Mouse (Mus musculus) limb, embryonic 14.5 days (tissue): Measurements from ENCODE around the gene Gm11985. TPM values are rescaled to one million over a fixed set of nuclear protein-coding genes. Genes with fewer than 3 reads are reported as not detected.

ENCODE experiments used
- ATAC-seq: fragments of 200-750 bp; cut with Nextera tagmentation; 2 replicates; pipeline ENCODE4 v1.8.0; 2017; ENCODE audit warnings: low read depth, moderate number of reproducible peaks, moderate TSS enrichment; ENCODE audit not compliant: low FRiP score
- DNase-seq: peaks from one replicate; pipeline ENCODE4 v3.0.0-alpha.2; 2015; ENCODE audit warnings: low spot score
- H3K27ac ChIP-seq: fragments of 300-500 bp; sonication (generic); replicated peaks from 2 replicates; pipeline ENCODE4 v1.5.1; 2014; ENCODE audit warnings: low read depth, mild to moderate bottlenecking, low read length, moderate library complexity, mixed read lengths
- H3K27me3 ChIP-seq: fragments of 300-500 bp; sonication (generic); 2 replicates; pipeline ENCODE4 v1.6.1; 2014; ENCODE audit warnings: low read length, mixed read lengths; ENCODE audit not compliant: control insufficient read depth, insufficient read depth
- H3K36me3 ChIP-seq: fragments of 300-500 bp; sonication (generic); 2 replicates; pipeline ENCODE4 v1.6.1; 2014; ENCODE audit warnings: mild to moderate bottlenecking, low read length, moderate library complexity, mixed read lengths; ENCODE audit not compliant: control insufficient read depth, insufficient read depth
- H3K4me1 ChIP-seq: fragments of 300-500 bp; sonication (generic); 2 replicates; pipeline ENCODE4 v1.6.1; 2014; ENCODE audit warnings: antibody characterized with exemption, low read length, mixed read lengths; ENCODE audit not compliant: control insufficient read depth, insufficient read depth
- H3K4me2 ChIP-seq: fragments of 300-500 bp; sonication (generic); replicated peaks from 2 replicates; pipeline ENCODE4 v1.6.1; 2014; ENCODE audit warnings: low read depth, mild to moderate bottlenecking, low read length, moderate library complexity; ENCODE audit not compliant: severe bottlenecking
- H3K4me3 ChIP-seq: fragments of 300-500 bp; sonication (generic); replicated peaks from 2 replicates; pipeline ENCODE4 v1.5.1; 2014; ENCODE audit warnings: low read length
- H3K9ac ChIP-seq: fragments of 300-500 bp; sonication (generic); 2 replicates; pipeline ENCODE4 v1.6.1; 2014; ENCODE audit warnings: mild to moderate bottlenecking, low read depth, low read length, moderate library complexity; ENCODE audit not compliant: severe bottlenecking
- H3K9me3 ChIP-seq: fragments of 300-500 bp; sonication (generic); 2 replicates; pipeline ENCODE4 v1.6.1; 2016; ENCODE audit warnings: low read length; ENCODE audit not compliant: control insufficient read depth
- POLR2A ChIP-seq: fragments of 200-500 bp; IDR thresholded peaks from 2 replicates; pipeline ENCODE4 v1.8.0; 2012; ENCODE audit warnings: inconsistent platforms, mild to moderate bottlenecking, moderate library complexity, borderline replicate concordance; ENCODE audit not compliant: insufficient read depth, insufficient read length; ENCODE audit errors: extremely low read depth
- WGBS: fragments of 180-500 bp; shearing (Covaris S2); extraction: QIAGEN DNeasy Blood & Tissue Kit; methylation state at CpG from one replicate; pipeline ENCODE4 v1.1.7; 2014; 5-methylcytosine and 5-hydroxymethylcytosine counted together
- polyA plus RNA-seq, 2 experiments: library from polyadenylated mRNA; depleted of rRNA in 1 of 2; stranded (reverse) in 1 of 2; unstranded in 1 of 2; fragments of >200 nt; fragmentation: Nextera tagmentation in 1 of 2; extraction: Ambion mirVana in 1 of 2; gene quantifications; 2 replicates each; pipeline versions ENCODE4 v1.2.1 to v1.2.3; 2012 to 2014

Gene Gm11985
- polyA plus RNA-seq, 2 experiments, result 0.06 TPM; not detected in 1

- no peak overlapping the region for H3K4me2 ChIP-seq
- no peaks in the 10 kb centered on the region for H3K4me1 ChIP-seq
- no peak for DNase-seq
- no peak overlapping the region for H3K4me3 ChIP-seq
- no peaks in the 10 kb centered on the region for H3K27me3 ChIP-seq
- H3K36me3 ChIP-seq, result no peaks in the 10 kb centered on the region
- H3K27ac ChIP-seq, result no peak overlapping the region
- ATAC-seq, result no peak
- WGBS, result 78% methylated on average over 4 of the region's 4 CpGs
- H3K9me3 ChIP-seq, result no peaks in the 10 kb centered on the region
- H3K9ac ChIP-seq, result no peak overlapping the region
- no peak for TF ChIP-seq POLR2A
Measured at GRCm38 (mm10) chr11:7195312-7195685, 6.9 kb upstream of the Gm11985 start.

- Histone ChIP-seq H3K9me3 (no peaks in the 10 kb centered on the region), H3K27me3 (no peaks in the 10 kb centered on the region), H3K36me3 (no peaks in the 10 kb centered on the region), H3K4me3 (no peak overlapping the region), H3K4me2 (no peak overlapping the region), H3K27ac (no peak overlapping the region), H3K9ac (no peak overlapping the region), H3K4me1 (no peaks in the 10 kb centered on the region)
- ATAC-seq (no peak), DNase-seq (no peak)
- no peak for TF ChIP-seq POLR2A
- WGBS, result 93% methylated on average over 10 of the region's 10 CpGs
Measured at GRCm38 (mm10) chr11:7194432-7195311, 6.3 kb upstream of the Gm11985 start.

- ATAC-seq, result no peak
- WGBS, result 49% methylated on average over 9 of the region's 9 CpGs
- no peak for TF ChIP-seq POLR2A
Measured at GRCm38 (mm10) chr11:7193134-7193533, 4.8 kb upstream of the Gm11985 start.

GRCm38 (mm10) chr11:7192710-7193109, 4.3 kb upstream of the Gm11985 start:
- H3K27me3 ChIP-seq, result no peaks in the 10 kb centered on the region
- H3K27ac ChIP-seq, result no peak overlapping the region
- TF ChIP-seq POLR2A, result no peak
- ATAC-seq (no peak), DNase-seq (no peak)
- no peak overlapping the region for H3K9ac ChIP-seq
- no peaks in the 10 kb centered on the region for H3K9me3 ChIP-seq
- WGBS, result 41% methylated on average over 6 of the region's 6 CpGs
- H3K36me3 ChIP-seq, result no peaks in the 10 kb centered on the region
- H3K4me2 ChIP-seq, result no peak overlapping the region
- no peak overlapping the region for H3K4me3 ChIP-seq
- no peaks in the 10 kb centered on the region for H3K4me1 ChIP-seq

More at GRCm38 (mm10) chr11:7193134-7193533, 4.8 kb upstream of the Gm11985 start:
- Histone ChIP-seq H3K4me3 (no peak overlapping the region), H3K9me3 (no peaks in the 10 kb centered on the region), H3K27ac (no peak overlapping the region), H3K9ac (no peak overlapping the region), H3K27me3 (no peaks in the 10 kb centered on the region), H3K36me3 (no peaks in the 10 kb centered on the region), H3K4me2 (no peak overlapping the region), H3K4me1 (no peaks in the 10 kb centered on the region)
- DNase-seq, result no peak

- Histone ChIP-seq H3K27me3 (no peaks in the 10 kb centered on the region), H3K4me2 (no peak overlapping the region), H3K9ac (no peak overlapping the region), H3K9me3 (no peaks in the 10 kb centered on the region), H3K27ac (no peak overlapping the region), H3K36me3 (no peaks in the 10 kb centered on the region), H3K4me3 (no peak overlapping the region), H3K4me1 (no peaks in the 10 kb centered on the region)
- no peak for DNase-seq
- no peak for TF ChIP-seq POLR2A
- no peak for ATAC-seq
- 42% methylated on average over 8 of the region's 8 CpGs for WGBS
Measured at GRCm38 (mm10) chr11:7187472-7187871, 897 bp downstream of the Gm11985 start.
